Mouse (Mus musculus) gastrocnemius, adult 2 months (tissue): ENCODE measurements around the gene Snrpa. TPM values are rescaled to one million over a fixed set of nuclear protein-coding genes. Genes with fewer than 3 reads are reported as not detected.

Experiments used
- DNase-seq: peaks from one replicate; pipeline ENCODE4 v3.0.0; 2022
- H3K27ac ChIP-seq: fragments of 200-600 bp; 2 replicates; pipeline ENCODE4 v1.8.1; 2022; ENCODE audit warnings: mild to moderate bottlenecking
- H3K4me3 ChIP-seq: fragments of 200-600 bp; 2 replicates; pipeline ENCODE4 v1.8.1; 2022; ENCODE audit warnings: mild to moderate bottlenecking, moderate library complexity
- CTCF ChIP-seq: fragments of 200-600 bp; IDR thresholded peaks from 2 replicates; pipeline ENCODE4 v1.8.1; 2022; ENCODE audit warnings: antibody characterized with exemption, mild to moderate bottlenecking, moderate library complexity
- intact Hi-C: fragments of 180-260 bp; cut with DNase I; formaldehyde crosslinking; loops from one replicate; pipeline ENCODE4 v1.15.1; 2025
- microRNA-seq: library from miRNA; unstranded; fragments of <30 nt; microRNA quantifications from one replicate; pipeline ENCODE4 v1.2.0, GENCODE M21; 2021
- total RNA-seq, 2 experiments: library from RNA; stranded (reverse); gene quantifications; 2 replicates each; pipeline ENCODE4 v1.2.3; 2021

The Snrpa gene
- total RNA-seq, 2 experiments from 2014 or later, result 32.5 to 37.3 TPM

DNA sequence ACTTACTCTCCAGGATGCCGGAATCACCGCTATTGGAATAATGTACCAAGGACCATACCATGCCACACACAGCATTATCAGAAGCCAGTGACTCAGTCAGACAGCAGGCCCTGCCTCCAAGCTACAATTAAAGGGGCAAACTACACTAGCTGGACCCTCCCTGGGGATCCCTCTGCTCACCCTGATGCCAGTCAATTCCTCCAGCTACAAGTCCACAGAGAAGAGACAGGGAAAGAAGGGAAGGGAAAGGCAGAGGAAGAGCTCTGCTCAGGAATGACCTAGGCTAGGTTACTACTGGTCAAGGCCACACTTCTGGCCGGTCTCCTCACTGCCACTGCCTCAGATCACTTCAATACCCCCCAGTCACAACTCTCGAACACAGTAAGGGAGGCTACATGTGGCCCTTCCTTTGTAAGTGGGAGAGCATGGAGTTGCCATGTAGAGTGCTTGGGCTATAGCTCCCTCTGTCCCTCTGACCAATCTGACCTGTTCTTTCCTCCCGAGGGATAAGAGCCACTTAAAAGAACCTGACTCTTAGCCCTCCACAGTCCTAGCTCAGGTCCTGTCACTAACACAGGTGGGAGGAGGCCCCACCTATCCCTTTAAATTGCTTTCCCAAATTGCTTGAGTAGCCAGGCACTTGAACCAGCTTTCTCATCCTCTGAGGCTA, 33.2 kb downstream of the Snrpa start:
- TF ChIP-seq CTCF, result no peak
- Histone ChIP-seq H3K4me3 (peak overlapping the region; percentile 72), H3K27ac (peak overlapping the region; percentile 98)
- DNase-seq, result no peak
- intact Hi-C loops, result loop anchor here (5.0 kb wide), 2 partner anchors 34 to 94 kb away; partner anchors contain the start of genes BC024978, Numbl and Snrpa

DNA sequence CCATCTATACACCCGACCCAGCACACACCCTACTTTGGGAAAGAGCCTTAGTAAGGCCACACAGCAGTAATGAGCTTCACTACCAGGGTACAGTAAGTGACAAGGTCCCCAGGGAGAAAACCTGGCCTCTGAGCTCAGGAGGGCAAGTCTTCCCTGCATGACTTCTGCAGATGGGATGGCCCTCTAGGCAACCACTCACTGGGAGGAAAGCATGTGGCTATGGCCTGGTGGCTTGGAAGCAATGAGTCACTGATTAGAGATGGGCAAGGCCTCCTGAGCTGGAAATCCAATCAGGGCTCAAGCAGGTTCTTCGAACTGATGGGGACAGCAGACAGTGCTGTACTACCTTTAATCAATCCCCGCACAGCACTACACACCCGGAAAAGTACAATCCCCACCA, 34.3 kb downstream of the Snrpa start:
- intact Hi-C loops, result loop anchor here (5.0 kb wide), 2 partner anchors 36 to 96 kb away; partner anchors contain the start of genes BC024978, Numbl and Snrpa
- no peak for TF ChIP-seq CTCF
- Histone ChIP-seq H3K4me3 (peak overlapping the region; percentile 72), H3K27ac (peak overlapping the region; percentile 98)
- no peak for DNase-seq

GRCm38 (mm10) chr7:27160921-27161320, 35.1 kb downstream of the Snrpa start:
- no peak for DNase-seq
- TF ChIP-seq CTCF, result no peak
- intact Hi-C loops, result loop anchor here (5.0 kb wide), 2 partner anchors 36 to 96 kb away; partner anchors contain the start of genes BC024978, Numbl and Snrpa
- Histone ChIP-seq H3K27ac (peak overlapping the region; percentile 98), H3K4me3 (peak overlapping the region; percentile 72)

DNA sequence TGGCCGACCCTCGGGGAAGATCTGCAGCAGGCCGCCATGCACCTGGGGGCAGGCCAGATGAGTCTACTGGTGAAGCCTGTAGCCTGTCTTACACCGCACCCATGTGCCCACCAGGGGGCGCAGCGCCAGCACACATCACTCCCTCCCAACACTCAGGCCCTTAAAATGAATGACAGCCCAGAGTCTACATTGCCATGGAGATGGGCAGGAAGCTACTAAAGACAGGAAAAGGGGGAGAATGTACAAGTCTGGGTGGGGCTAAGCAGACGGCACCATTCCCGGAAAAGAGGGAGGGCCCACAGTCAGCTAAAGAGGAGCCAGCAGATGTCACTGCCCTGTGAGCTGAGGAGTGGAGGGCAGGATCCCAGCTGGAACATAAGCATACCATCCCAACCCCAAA, 36.2 kb downstream of the Snrpa start:
- peak overlapping the region; percentile 38 for H3K4me3 ChIP-seq
- peak overlapping the region; percentile 98 for H3K27ac ChIP-seq
- peak; percentile 90 for DNase-seq
- peak; percentile 98 for TF ChIP-seq CTCF
- intact Hi-C loops, result loop anchor here (2.0 to 5.0 kb wide), 5 partner anchors 27 to 117 kb away; partner anchors contain the start of genes BC024978, Coq8b, Numbl and Snrpa

- Histone ChIP-seq H3K4me3 (no peak overlapping the region), H3K27ac (peak overlapping the region; percentile 6; the same call in 1 of the 2 replicates)
- DNase-seq, result no peak
- intact Hi-C loops, result loop anchor here (2.0 kb wide), 3 partner anchors 26 to 118 kb away; partner anchors contain the start of gene Coq8b
- no peak for TF ChIP-seq CTCF
Measured at GRCm38 (mm10) chr7:27159256-27159655, 36.8 kb downstream of the Snrpa start.

- intact Hi-C loops, result loop anchor here (2.0 kb wide), 3 partner anchors 25 to 119 kb away; partner anchors contain the start of gene Coq8b
Measured at GRCm38 (mm10) chr7:27158171-27158570, 37.9 kb downstream of the Snrpa start.

GRCm38 (mm10) chr7:27156005-27156404, 40.1 kb downstream of the Snrpa start:
- intact Hi-C loops, result no loop called here
- DNase-seq, result no peak
- Histone ChIP-seq H3K4me3 (no peak overlapping the region), H3K27ac (no peak overlapping the region)
- no peak for TF ChIP-seq CTCF

More at GRCm38 (mm10) chr7:27158171-27158570, 37.9 kb downstream of the Snrpa start:
- TF ChIP-seq CTCF, result no peak
- Histone ChIP-seq H3K4me3 (no peak overlapping the region), H3K27ac (no peak overlapping the region)
- no peak for DNase-seq

DNA sequence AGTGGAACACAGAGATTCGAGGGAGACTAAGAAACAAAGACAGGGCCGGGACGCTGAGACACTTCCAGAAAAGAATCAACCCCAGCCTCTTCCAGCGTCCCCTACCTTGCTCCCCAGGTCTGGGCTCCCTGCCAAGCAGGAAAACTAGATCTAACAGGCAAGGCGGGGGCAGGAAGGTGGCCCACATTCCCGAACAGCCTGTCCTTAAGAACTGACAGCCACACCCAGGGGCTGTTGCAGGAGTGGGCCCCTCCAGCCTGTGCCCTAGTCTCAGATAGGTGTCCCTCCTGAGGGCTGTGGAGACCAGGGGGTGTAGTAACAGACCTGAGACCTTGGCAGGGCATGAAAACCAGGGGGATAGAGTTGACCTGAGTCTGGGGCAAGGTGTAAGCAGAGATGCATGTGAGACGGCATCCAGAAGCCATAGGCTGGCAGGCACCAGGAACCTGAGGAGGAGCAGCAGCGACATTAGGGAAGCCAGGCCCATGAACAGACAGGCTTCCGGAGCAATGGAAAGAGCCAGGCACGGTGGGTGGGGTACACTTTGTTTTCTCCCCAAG, 42.8 kb downstream of the Snrpa start, which contains the start of gene Cyp2t4:
Cyp2t4 (plus strand) TSS at position 510 of the 560 bp plus-strand sequence.
- Histone ChIP-seq H3K27ac (peak within 1 kb of the TSS; percentile 74), H3K4me3 (peak within 1 kb of the TSS; percentile 30)
- no peak for TF ChIP-seq CTCF
- DNase-seq, result peak; percentile 62
- intact Hi-C loops, result no loop called here

Small RNA genes within 50 kb of the gene (microRNA-seq; reads per million reads assigned to microRNA genes)
- gene Mir1191 (not detected), gene Mir3101 (not detected)

Other genes with a start within 250 kb of the Snrpa start
- under 1 TPM in 1 of 2 experiments, not detected in 1; 0.14 TPM for gene Cyp2a12, start 167.2 kb downstream of the Snrpa start, total RNA-seq
- gene Cyp2f2, start 76.4 kb downstream of the Snrpa start, total RNA-seq, result under 1 TPM; 0.50 to 0.64 TPM
- gene Cyp2t4, start 42.6 kb downstream of the Snrpa start, total RNA-seq, result not detected
- 100 to 1,000 TPM in 1 of 2 experiments, 10 to 100 TPM in 1; 97.6 to 119 TPM for gene Egln2, start 29.5 kb downstream of the Snrpa start, total RNA-seq
- 1 to 10 TPM; 5.7 to 6.5 TPM for gene Rab4b, start 17.4 kb downstream of the Snrpa start, total RNA-seq
- gene Gm21983, start 15.2 kb downstream of the Snrpa start, total RNA-seq, result under 1 TPM in 1 of 2 experiments, not detected in 1; 0.18 TPM
- gene Mia, start 15.1 kb downstream of the Snrpa start, total RNA-seq, result not detected
- gene BC024978, start 490 bp downstream of the Snrpa start, total RNA-seq, result 10 to 100 TPM; 14.6 to 15.8 TPM
- gene Itpkc, start 32.4 kb upstream of the Snrpa start, total RNA-seq, result 1 to 10 TPM; 3.9 to 4.3 TPM
- 1 to 10 TPM; 3.2 to 3.4 TPM for gene Coq8b, start 36.8 kb upstream of the Snrpa start, total RNA-seq
- 1 to 10 TPM; 3.8 to 4.2 TPM for gene Numbl, start 62.2 kb upstream of the Snrpa start, total RNA-seq
- gene Ltbp4, start 141.4 kb upstream of the Snrpa start, total RNA-seq, result 10 to 100 TPM; 48.0 to 81.2 TPM
- 1 to 10 TPM; 2.3 to 2.8 TPM for gene Shkbp1, start 159.7 kb upstream of the Snrpa start, total RNA-seq
- gene Gm20479, start 161.1 kb upstream of the Snrpa start, total RNA-seq, result not detected